Mouse (Mus musculus) right cerebral cortex, postnatal 36 days (tissue): ENCODE measurements around the gene Kyat1.
"Not testable (repeated sequence)": the region's sequence is repeated elsewhere in the genome, so short reads cannot be mapped to it uniquely, and the experiment has no call there.

Source experiments
- DNase-seq, 2 experiments: peaks; one replicate each; pipeline ENCODE4 v3.0.0; 2022; ENCODE audit warnings: low spot score in 2 of 2, mixed read lengths in 1 of 2

Gene Kyat1

DNA sequence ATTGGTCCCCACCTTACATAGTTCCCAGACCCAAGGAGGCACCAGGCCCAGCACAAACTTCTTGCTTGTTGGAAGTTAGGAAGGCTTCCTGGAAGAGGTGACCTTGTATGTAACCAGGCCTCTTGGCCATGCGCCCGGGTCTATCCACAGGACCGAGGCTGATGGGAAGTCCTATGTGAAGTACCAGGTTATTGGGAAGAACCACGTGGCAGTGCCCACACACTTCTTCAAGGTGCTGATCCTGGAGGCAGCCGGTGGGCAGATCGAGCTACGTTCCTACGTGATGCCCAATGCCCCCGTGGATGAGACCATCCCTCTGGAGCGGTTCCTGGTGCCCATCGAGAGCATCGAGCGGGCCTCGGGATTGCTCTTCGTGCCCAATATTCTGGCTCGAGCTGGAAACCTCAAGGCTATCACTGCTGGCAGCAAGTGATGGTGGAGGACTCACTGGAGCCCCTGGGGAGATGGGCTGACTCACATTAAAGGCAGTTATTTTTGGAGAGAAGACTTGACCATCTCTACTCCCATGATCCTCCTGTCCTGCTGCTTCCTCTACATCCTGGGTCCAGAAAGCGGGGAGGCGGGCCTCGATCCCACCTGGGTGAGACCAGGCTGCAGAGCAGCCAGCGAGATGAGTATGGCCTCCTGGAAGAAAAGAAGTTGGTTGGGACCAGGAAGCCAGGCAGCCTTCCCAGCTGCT, 32.0 kb downstream of the Kyat1 start:
- no peak for DNase-seq

DNA sequence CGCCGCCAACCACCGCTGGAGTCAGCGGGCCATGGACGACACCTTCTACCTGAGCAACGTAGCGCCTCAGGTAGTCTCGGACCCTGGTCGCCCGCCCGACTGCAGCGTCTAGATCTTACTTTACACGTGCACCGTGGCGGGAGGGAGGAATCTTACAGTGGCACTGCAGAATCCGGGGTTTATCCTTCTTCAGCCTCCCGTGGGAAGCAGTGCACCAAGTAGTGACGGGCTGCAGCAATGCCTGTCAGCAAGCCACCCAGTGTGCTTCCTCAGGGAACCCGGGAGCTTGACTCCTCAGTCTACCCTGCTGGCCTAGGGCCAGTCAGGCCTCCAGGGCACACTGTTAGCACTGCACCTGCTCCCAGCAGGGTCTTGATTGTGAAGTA, 33.7 kb downstream of the Kyat1 start:
- DNase-seq, result no peak

DNA sequence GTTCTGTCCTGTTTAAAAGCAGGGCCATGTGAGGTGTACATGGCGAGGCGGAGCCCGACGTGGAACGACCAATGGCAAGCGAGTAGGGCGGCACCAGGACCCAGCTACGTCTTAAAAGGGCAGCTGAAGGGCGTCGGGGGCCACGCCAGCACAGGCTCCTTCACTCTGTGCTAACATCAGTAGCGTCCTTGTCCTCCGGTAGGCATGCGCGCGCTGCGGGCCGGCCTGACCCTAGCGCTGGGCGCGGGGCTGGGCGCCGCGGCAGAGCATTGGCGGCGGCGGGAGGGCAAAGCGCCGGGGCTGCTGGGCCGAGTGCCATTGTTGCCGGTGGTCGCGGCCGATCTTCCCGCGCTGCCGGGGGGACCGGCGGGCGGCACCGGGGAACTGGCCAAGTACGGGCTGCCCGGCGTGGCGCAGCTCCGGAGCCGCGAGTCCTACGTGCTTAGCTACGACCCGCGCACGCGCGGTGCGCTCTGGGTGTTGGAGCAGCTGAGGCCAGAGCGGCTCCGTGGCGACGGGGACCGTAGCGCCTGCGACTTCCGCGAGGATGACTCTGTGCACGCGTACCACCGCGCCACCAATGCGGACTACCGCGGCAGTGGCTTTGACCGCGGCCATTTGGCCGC, 34.2 kb downstream of the Kyat1 start, which contains the start of gene Endog:
TSS of gene Endog (plus strand) at position 123 of the 626 bp plus-strand sequence.
- DNase-seq, result peak; percentile 87 to 88

DNA sequence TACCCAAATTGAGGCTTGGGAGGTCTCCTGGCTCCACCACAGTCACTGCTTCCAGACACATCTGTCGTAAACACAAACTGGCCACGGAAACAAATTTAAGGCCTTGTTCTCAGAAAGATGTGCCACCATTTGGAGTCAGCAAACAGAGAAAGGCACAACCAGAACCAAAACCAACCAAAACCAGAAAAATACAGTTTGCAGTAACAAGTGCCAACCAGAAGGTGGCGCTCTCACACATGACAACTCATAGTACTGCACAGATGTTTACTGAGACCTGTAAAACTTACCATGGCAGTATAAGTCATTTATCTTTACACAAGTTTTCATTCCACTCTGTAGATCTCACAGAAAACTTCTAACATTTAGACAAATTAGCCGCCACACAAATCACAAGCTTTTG, 39.0 kb downstream of the Kyat1 start:
- no peak for DNase-seq

DNA sequence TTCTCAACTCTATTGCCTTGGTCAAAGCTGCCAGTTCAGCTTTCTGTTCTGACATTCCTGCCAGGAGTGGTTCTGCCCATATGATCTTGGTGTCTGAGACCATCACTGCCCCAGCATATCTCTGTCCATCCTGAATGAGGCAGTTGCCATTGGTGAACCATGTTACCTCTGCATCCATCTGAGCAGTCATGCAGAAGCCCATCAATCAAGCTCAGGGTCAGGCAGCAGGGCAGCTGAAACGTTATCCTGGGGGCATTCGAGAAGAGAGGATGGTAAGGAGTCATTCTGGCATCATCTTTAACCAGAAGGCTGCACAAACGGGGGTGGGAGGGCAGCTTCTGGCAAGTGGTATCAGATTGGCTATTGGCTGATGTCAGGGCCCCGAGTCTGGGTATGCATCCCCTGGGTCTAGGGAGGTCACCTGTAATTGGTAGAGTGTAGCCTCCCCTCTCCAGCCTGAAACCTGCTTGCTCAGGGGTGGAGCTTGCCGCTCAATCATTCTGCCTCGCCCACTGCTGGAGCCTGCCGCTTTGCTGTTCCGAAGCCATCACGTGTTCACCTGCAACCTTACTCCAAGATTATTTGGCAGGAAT, 41.2 kb downstream of the Kyat1 start:
- no peak for DNase-seq

DNA sequence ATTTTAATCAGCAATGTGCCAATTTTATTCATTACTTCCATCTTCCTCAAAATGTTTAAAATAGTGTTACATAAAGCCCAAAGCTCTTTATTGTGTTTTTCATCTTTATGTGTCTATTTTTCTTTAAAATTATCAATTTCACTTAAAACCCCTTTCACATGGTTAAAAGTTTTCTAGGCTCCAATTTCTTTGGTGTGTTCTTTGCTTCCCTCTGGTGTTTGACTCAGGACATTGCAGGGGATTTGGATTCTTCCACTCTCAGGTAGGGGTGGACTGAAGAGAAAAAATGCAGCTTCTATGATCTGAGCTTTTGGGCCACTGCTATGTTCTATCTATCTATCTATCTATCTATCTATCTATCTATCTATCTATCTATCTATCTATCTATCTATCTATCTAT, 43.8 kb downstream of the Kyat1 start:
- DNase-seq, result no peak

DNA sequence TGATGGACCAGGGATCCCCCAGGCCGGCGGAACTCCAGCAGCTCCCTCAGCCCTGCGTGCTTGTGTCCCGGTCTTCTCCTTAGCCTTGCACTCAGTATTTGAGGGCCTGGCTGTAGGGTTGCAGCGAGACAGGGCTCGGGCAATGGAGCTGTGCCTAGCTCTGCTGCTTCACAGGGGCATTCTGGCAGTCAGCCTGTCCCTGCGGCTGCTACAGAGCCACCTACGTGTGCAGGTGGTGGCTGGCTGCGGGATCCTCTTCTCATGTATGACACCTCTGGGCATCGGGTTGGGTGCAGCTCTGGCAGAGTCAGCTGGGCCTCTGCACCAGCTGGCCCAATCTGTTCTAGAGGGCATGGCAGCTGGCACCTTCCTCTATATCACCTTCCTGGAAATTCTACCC, 45.8 kb downstream of the Kyat1 start:
- DNase-seq, result not testable (repeated sequence)

DNA sequence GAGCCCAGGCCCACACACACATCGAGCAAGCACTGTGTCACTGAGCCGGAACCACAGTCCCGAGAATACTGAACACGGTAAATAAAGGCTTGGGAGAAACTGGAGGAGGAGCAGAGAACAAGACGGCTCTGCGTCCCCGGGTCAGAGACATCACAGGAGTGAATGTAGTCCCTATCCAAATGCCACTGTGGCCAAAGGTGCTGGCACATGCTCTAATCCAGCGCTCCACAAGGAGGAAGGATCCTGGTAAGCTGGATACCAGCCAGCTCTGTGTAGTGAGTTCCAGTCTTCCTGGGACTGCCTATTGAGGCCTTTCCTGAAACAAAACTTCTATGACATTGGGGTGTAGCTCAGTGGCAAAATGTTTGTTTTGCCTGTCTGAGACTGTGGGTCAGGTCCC, 53.0 kb downstream of the Kyat1 start:
- DNase-seq, result no peak

DNA sequence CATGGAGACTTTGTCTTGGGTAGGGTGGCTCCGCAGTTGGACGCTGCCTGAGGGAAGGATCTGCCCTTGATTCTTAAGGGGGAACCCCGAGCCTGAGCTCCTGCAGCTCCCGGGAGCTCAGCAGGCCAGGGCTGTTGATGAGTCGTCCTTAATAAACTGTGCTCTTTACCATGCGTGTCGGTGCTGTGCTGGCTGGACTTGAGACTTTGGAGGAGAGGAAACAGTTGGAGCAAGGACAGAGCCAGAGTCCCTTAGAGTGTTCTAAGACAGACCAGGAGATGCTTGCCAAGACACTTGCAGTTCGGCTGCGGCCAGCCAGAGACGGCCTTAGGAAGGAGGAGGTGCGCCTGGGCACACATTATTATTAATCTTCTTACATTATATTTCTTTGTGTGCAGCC, 53.8 kb downstream of the Kyat1 start:
- DNase-seq, result no peak

DNA sequence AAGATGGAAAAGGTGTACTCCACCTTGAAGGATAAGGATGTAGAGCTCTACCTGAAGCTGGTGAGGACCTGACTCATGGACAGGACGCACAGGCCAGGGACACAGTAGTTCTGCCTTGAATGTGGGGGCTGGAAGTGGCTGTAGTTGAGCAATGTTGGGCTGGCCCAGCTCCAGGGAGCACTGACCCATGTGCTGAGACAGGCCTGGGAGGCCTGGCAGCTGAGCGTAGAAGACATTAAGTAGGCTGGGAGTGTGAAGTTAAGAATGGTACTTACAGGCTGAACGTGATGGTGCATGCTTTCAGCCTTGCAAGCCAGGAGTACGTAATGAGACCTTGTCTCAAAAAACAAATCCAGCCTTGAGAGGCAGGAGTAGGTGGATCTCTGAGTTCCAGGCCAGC, 58.2 kb downstream of the Kyat1 start:
- no peak for DNase-seq

DNA sequence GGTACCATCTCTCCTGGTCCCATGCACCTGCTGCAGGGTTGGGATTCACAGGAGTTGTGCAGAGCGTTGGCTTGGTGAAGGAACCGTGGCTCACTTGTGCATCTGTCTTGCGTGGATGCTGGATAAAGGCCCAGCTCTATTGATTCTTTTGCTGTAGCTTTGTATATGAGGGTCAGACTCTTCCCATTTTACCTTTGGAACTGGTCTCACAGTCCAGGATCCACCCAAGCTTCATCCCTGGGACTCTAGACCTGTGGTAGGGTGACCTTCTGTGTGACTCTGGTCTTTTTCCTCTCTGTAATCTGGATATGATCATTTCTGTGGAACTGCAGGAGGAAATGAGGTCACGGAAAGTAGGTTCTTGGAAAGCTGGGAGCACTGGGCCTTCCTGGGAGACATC, 61.2 kb downstream of the Kyat1 start:
- no peak for DNase-seq

DNA sequence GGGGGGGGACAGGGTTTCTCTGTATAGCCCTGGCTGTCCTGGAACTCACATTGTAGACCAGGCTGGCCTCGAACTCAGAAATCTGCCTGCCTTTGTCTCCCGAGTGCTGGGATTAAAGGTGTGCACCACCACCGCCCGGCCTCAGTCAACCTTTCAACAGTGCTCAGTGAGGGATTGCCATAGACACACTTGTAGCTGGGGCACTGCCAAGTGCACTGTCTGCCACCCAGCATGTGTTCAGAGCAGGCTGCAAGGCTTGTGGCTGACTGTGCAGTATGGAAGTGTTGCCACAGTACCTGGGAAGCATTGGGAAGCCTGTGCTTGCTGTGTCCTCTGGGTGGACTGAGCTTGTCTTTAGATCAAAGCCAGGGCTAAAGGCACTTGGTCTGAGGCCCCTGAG, 65.6 kb downstream of the Kyat1 start:
- DNase-seq, result not testable (repeated sequence)

DNA sequence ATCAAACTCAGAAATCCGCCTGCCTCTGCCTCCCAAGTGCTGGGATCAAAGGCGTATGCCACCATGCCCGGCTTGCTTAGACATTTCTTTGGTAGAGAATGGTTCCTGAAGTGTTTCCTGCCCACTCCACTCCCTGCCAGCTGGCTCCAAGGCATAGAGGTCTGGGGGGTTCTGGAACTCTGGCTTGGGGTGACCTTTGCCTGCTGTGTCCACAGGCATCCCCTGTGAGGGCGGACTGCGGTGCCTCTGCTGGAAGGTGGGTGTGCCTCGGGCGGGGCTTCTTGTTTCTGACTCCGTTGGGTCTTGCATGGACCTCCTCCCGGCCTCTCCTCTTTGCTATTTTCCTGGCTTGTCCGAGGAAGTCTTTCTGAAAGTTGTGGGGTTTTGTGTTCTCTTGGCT, 69.2 kb downstream of the Kyat1 start:
- no peak for DNase-seq
